Mouse (Mus musculus) monocyte, adult 5-6 weeks (primary cell): ENCODE data around the gene Snrnp200. TPM values are rescaled to one million over a fixed set of nuclear protein-coding genes. Genes with fewer than 3 reads are reported as not detected.

Experiments used
- total RNA-seq: library from RNA; stranded (forward); fragments of 200-1000, 200-491, 200-594 nt; gene quantifications from 3 replicates; pipeline ENCODE4 v1.2.3, GENCODE M21; 2017

The Snrnp200 gene
- total RNA-seq, 1 experiment from 2014 or later = 156 TPM

Other genes starting within 250 kb of the Snrnp200 start
- gene Ap4e1, start 199.7 kb upstream of the Snrnp200 start, total RNA-seq = 16.6 to 37.9 TPM (median 24.0 TPM) in 3 replicates
- gene Blvra, start 137.7 kb upstream of the Snrnp200 start, total RNA-seq = 37.5 to 57.1 TPM (median 46.3 TPM) in 3 replicates
- 3.0 to 8.1 TPM (median 4.6 TPM) in 3 replicates for gene Ncaph, start 74.4 kb upstream of the Snrnp200 start, total RNA-seq
- 10.8 to 22.5 TPM (median 14.0 TPM) in 3 replicates for gene Itpripl1, start 64.9 kb upstream of the Snrnp200 start, total RNA-seq
- 1.1 to 3.4 TPM (median 2.5 TPM) in 3 replicates for gene 1810024B03Rik, start 106 bp upstream of the Snrnp200 start, total RNA-seq
- gene Ciao1, start 39.4 kb downstream of the Snrnp200 start, total RNA-seq = 24.8 to 32.6 TPM (median 28.7 TPM) in 3 replicates
- 43.9 to 86.2 TPM (median 50.4 TPM) in 3 replicates for gene Tmem127, start 39.5 kb downstream of the Snrnp200 start, total RNA-seq
- gene Stard7, start 61.8 kb downstream of the Snrnp200 start, total RNA-seq = 76.8 to 93.7 TPM (median 93.1 TPM) in 3 replicates
- gene Dusp2, start 127.8 kb downstream of the Snrnp200 start, total RNA-seq = 141 to 443 TPM (median 158 TPM) in 3 replicates
- 0.11 to 1.6 TPM (median 1.1 TPM) in 3 replicates for gene Astl, start 130.3 kb downstream of the Snrnp200 start, total RNA-seq
- 0.10 TPM in 1 of 3 replicates, not detected in the others for gene Adra2b, start 154.8 kb downstream of the Snrnp200 start, total RNA-seq
- gene Gpat2, start 216.8 kb downstream of the Snrnp200 start, total RNA-seq = not detected in 3 replicates
- gene Fahd2a, start 236.2 kb downstream of the Snrnp200 start, total RNA-seq = 6.5 to 14.6 TPM (median 7.1 TPM) in 3 replicates